Mouse (Mus musculus) MEL (cell line): ENCODE measurements around the gene Synpo2l. TPM values are rescaled to one million over a fixed set of nuclear protein-coding genes. Genes with fewer than 3 reads are reported as not detected.

Experiments used
- DNase-seq: peaks from one replicate; pipeline ENCODE4 v3.0.0; 2011; ENCODE audit warnings: low read depth, low spot score
- H3K27ac ChIP-seq: 2 replicates; pipeline ENCODE4 v1.5.1; 2012; ENCODE audit warnings: low read depth, mild to moderate bottlenecking, control low read depth, low read length, moderate library complexity; ENCODE audit not compliant: control insufficient read depth
- H3K27me3 ChIP-seq, 2 experiments: fragments of 150-350 bp in 1 of 2; sonication (generic) in 1 of 2; 2 replicates each; pipeline ENCODE4 v1.6.1; 2012; ENCODE audit warnings: low read length in 2 of 2, mild to moderate bottlenecking in 2 of 2, improper control_type of control experiment in 1 of 2, moderate library complexity in 1 of 2; ENCODE audit not compliant: insufficient read depth in 2 of 2, control insufficient read depth in 1 of 2
- H3K36me3 ChIP-seq, 2 experiments: 2 replicates each; pipeline ENCODE4 v1.6.1; 2012 to 2014; ENCODE audit warnings: low read length in 2 of 2, improper control_type of control experiment in 1 of 2, inconsistent platforms in 1 of 2, mild to moderate bottlenecking in 1 of 2; ENCODE audit not compliant: insufficient read depth in 2 of 2, control insufficient read depth in 1 of 2
- H3K4me1 ChIP-seq, 2 experiments: fragments of 150-350 bp in 1 of 2; sonication (generic) in 1 of 2; 2 replicates each; pipeline ENCODE4 v1.6.1; 2012; ENCODE audit warnings: low read length in 2 of 2, improper control_type of control experiment in 1 of 2, mild to moderate bottlenecking in 1 of 2; ENCODE audit not compliant: insufficient read depth in 2 of 2, control insufficient read depth in 1 of 2
- H3K4me3 ChIP-seq, 2 experiments: fragments of 150-350 bp in 1 of 2; sonication (generic) in 1 of 2; 2 replicates each; pipeline ENCODE4 v1.5.1; 2012; ENCODE audit warnings: low read depth in 2 of 2, low read length in 2 of 2, mild to moderate bottlenecking in 2 of 2, moderate library complexity in 2 of 2, control low read depth in 1 of 2, improper control_type of control experiment in 1 of 2; ENCODE audit not compliant: control insufficient read depth in 1 of 2, insufficient read depth in 1 of 2
- H3K79me2 ChIP-seq: 2 replicates; pipeline ENCODE4 v1.6.1; 2012; ENCODE audit warnings: mild to moderate bottlenecking, low read length, moderate library complexity; ENCODE audit not compliant: control insufficient read depth, poor library complexity, insufficient read depth
- H3K9ac ChIP-seq: 2 replicates; pipeline ENCODE4 v1.6.1; 2012; ENCODE audit warnings: low read depth, mild to moderate bottlenecking, control low read depth, low read length, moderate library complexity; ENCODE audit not compliant: control insufficient read depth, poor library complexity, severe bottlenecking
- H3K9me3 ChIP-seq: fragments of 150-350 bp; sonication (generic); replicated peaks from 2 replicates; pipeline ENCODE4 v1.6.1; 2012; ENCODE audit warnings: mild to moderate bottlenecking, low read length, improper control_type of control experiment, moderate library complexity; ENCODE audit not compliant: insufficient read depth
- BHLHE40 ChIP-seq: IDR thresholded peaks from 2 replicates; pipeline ENCODE4 v1.6.1; 2012; ENCODE audit warnings: low read depth, mild to moderate bottlenecking, inconsistent platforms, low read length, improper control_type of control experiment, borderline replicate concordance
- CHD1 ChIP-seq: IDR thresholded peaks from 2 replicates; pipeline ENCODE4 v1.6.1; 2012; ENCODE audit warnings: low read depth, mild to moderate bottlenecking, inconsistent platforms, low read length, improper control_type of control experiment
- CTCF ChIP-seq, 3 experiments: IDR thresholded peaks in 2 of 3; conservative IDR thresholded peaks in 1 of 3; 2 replicates each; pipeline ENCODE4 v1.5.1; 2011 to 2012; ENCODE audit warnings: low read length in 3 of 3, low read depth in 2 of 3, mild to moderate bottlenecking in 2 of 3, improper control_type of control experiment in 1 of 3, inconsistent platforms in 1 of 3, mixed read lengths in 1 of 3, moderate library complexity in 1 of 3; ENCODE audit not compliant: control insufficient read depth in 1 of 3, insufficient read depth in 1 of 3, poor library complexity in 1 of 3, severe bottlenecking in 1 of 3
- ELF1 ChIP-seq: IDR thresholded peaks from 2 replicates; pipeline ENCODE4 v1.6.1; 2014; ENCODE audit warnings: low read depth, mild to moderate bottlenecking, inconsistent platforms, low read length, improper control_type of control experiment, moderate library complexity
- EP300 ChIP-seq, 2 experiments: IDR thresholded peaks; 2 replicates each; pipeline ENCODE4 v1.6.1; 2011; ENCODE audit warnings: improper control_type of control experiment in 2 of 2, low read length in 2 of 2, low read depth in 1 of 2, mild to moderate bottlenecking in 1 of 2
- ETS1 ChIP-seq: IDR thresholded peaks from 2 replicates; pipeline ENCODE4 v1.6.1; 2012; ENCODE audit warnings: low read depth, mild to moderate bottlenecking, inconsistent platforms, low read length, improper control_type of control experiment, moderate library complexity
- HCFC1 ChIP-seq: IDR thresholded peaks from 2 replicates; pipeline ENCODE4 v1.6.1; 2012; ENCODE audit warnings: low read depth, mild to moderate bottlenecking, inconsistent platforms, low read length, improper control_type of control experiment, moderate library complexity
- JUND ChIP-seq: IDR thresholded peaks from 2 replicates; pipeline ENCODE4 v1.6.1; 2011; ENCODE audit warnings: low read depth, mild to moderate bottlenecking, improper control_type of control experiment, low read length
- MAZ ChIP-seq: IDR thresholded peaks from 2 replicates; pipeline ENCODE4 v1.6.1; 2012; ENCODE audit warnings: low read depth, mild to moderate bottlenecking, inconsistent platforms, low read length, improper control_type of control experiment
- MXI1 ChIP-seq: IDR thresholded peaks from 2 replicates; pipeline ENCODE4 v1.6.1; 2011; ENCODE audit warnings: mild to moderate bottlenecking, low read depth, low read length, improper control_type of control experiment
- MYB ChIP-seq: IDR thresholded peaks from 2 replicates; pipeline ENCODE4 v1.6.1; 2011; ENCODE audit warnings: mild to moderate bottlenecking, low read depth, low read length, improper control_type of control experiment
- MYC ChIP-seq: IDR thresholded peaks from 2 replicates; pipeline ENCODE4 v1.6.1; 2011; ENCODE audit warnings: low read depth, mild to moderate bottlenecking, low read length, improper control_type of control experiment, moderate library complexity
- NELFE ChIP-seq: IDR thresholded peaks from 2 replicates; pipeline ENCODE4 v1.6.1; 2011; ENCODE audit warnings: low read depth, low read length, improper control_type of control experiment
- NRF1 ChIP-seq: IDR thresholded peaks from 2 replicates; pipeline ENCODE4 v1.6.1; 2014; ENCODE audit warnings: low read depth, mild to moderate bottlenecking, inconsistent platforms, low read length, improper control_type of control experiment, moderate library complexity; ENCODE audit not compliant: poor library complexity, insufficient read depth, severe bottlenecking
- RAD21 ChIP-seq: IDR thresholded peaks from 2 replicates; pipeline ENCODE4 v1.6.1; 2011; ENCODE audit warnings: mild to moderate bottlenecking, low read depth, low read length, improper control_type of control experiment
- SIN3A ChIP-seq: IDR thresholded peaks from 2 replicates; pipeline ENCODE4 v1.6.1; 2012; ENCODE audit warnings: low read length, improper control_type of control experiment, inconsistent platforms
- SMC3 ChIP-seq: IDR thresholded peaks from 2 replicates; pipeline ENCODE4 v1.6.1; 2011; ENCODE audit warnings: low read depth, low read length, improper control_type of control experiment
- UBTF ChIP-seq: IDR thresholded peaks from 2 replicates; pipeline ENCODE4 v1.6.1; 2012; ENCODE audit warnings: low read depth, mild to moderate bottlenecking, inconsistent platforms, low read length, improper control_type of control experiment, moderate library complexity, borderline replicate concordance; ENCODE audit not compliant: insufficient read depth
- ZC3H11A ChIP-seq: IDR thresholded peaks from 2 replicates; pipeline ENCODE4 v1.6.1; 2012; ENCODE audit warnings: low read depth, mild to moderate bottlenecking, inconsistent platforms, low read length, improper control_type of control experiment
- polyA plus RNA-seq, 2 experiments: library from polyadenylated mRNA; stranded (reverse) in 1 of 2; unstranded in 1 of 2; fragments of >175 nt in 1 of 2; fragments of >200 nt in 1 of 2; gene quantifications; 2 replicates each; pipeline versions ENCODE4 v1.2.1 to v1.2.4; 2012; ENCODE audit warnings: low replicate concordance in 2 of 2, low read depth in 1 of 2; ENCODE audit not compliant: insufficient read length in 2 of 2, insufficient read depth in 1 of 2, missing spikeins in 1 of 2
- total RNA-seq: library from RNA; depleted of rRNA; stranded (reverse); fragments of 300-350 nt; gene quantifications from 2 replicates; pipeline ENCODE4 v1.2.3, GENCODE M21; 2012

Synpo2l gene
- total and polyA plus RNA-seq, 3 experiments, result 0.04 to 0.06 TPM; not detected in 1

DNA sequence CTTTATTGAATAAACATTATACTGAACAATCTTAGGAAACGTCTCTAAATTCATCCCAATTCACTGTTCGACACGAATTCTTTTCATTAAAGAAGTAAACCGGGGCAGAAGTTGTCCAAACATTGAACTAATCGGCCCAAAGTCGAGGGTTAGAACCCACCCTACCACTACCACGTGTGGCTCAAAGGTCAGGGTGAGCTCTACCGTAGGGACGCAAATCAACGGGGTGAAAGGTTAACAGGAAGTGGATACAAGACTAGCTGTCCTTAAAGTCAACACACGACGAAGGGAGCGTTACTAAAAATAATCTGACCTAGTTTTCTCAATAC is 5.5 kb upstream of the Synpo2l start (continued):
- no peak for TF ChIP-seq SMC3

DNA sequence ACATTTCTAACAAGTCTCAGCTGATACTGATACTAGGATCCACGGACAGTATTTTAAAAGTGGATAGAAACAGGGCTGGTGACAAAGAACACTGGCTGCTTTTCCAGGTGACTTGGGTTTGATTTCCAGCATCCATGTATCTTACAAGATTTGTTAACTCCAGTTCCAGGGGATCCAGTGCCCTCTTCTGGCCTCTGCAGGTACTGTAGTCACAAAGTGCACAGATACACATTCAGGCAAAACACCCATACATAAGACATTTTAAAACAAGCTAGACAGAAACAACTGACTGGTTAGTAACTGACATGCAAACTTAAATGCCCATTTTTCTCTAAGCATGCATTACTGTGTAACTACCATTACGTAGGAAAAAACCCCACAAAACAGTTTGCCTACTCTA is 4.8 kb upstream of the Synpo2l start:
- Histone ChIP-seq H3K4me3 (peak overlapping the region in 1 of 2 experiments; percentile 54; a peak in 1 of 4 replicates), H3K27ac (peak overlapping the region; percentile 59), H3K79me2 (peaks cover 17% of the 10 kb centered on the region), H3K36me3 (peaks cover 12 to 19% of the 10 kb centered on the region in 2 experiments), H3K9me3 (no peaks in the 10 kb centered on the region), H3K4me1 (peaks cover 8 to 11% of the 10 kb centered on the region in 2 experiments), H3K9ac (peak overlapping the region; percentile 77), H3K27me3 (no peaks in the 10 kb centered on the region)
- no peak for TF ChIP-seq BHLHE40
- TF ChIP-seq MYC, result peak; percentile 71; the same call in 1 of the 2 replicates
- TF ChIP-seq NELFE, result no peak
- peak; percentile 40 for TF ChIP-seq ZC3H11A
- 0 out of 2 replicates have a peak, but pooled peaks have one; percentile 19 for TF ChIP-seq MYB
- 0 out of 2 replicates have a peak, but pooled peaks have one; percentile 20 for TF ChIP-seq MXI1
- no peak for TF ChIP-seq UBTF
- TF ChIP-seq SMC3, result peak; percentile 70
- TF ChIP-seq ETS1, result 0 out of 2 replicates have a peak, but pooled peaks have one; percentile 39
- no peak for TF ChIP-seq NRF1
- TF ChIP-seq EP300 (IDR thresholded peaks at IDR 0.05; ENCODE audit: low read depth in 1 of 2, low read length in 2 of 2), result peak; percentile 8 to 15; a peak in 1 of 4 replicates
- TF ChIP-seq CHD1, result 0 out of 2 replicates have a peak, but pooled peaks have one; percentile 20
- TF ChIP-seq SIN3A, result peak; percentile 46; the same call in 1 of the 2 replicates
- TF ChIP-seq CTCF (IDR thresholded peaks at IDR 0.05 in 2 of 3, conservative IDR thresholded peaks at IDR 0.05 in 1 of 3; ENCODE audit: control insufficient read depth in 1 of 3, insufficient read depth in 1 of 3, low read depth in 2 of 3, low read length in 3 of 3, poor library complexity in 1 of 3, severe bottlenecking in 1 of 3), result peak; percentile 57 to 75 (median 74)
- 0 out of 2 replicates have a peak, but pooled peaks have one; percentile 35 for TF ChIP-seq HCFC1
- TF ChIP-seq ELF1, result 0 out of 2 replicates have a peak, but pooled peaks have one; percentile 12
- TF ChIP-seq JUND, result peak; percentile 54; the same call in 1 of the 2 replicates
- 0 out of 2 replicates have a peak, but pooled peaks have one; percentile 49 for TF ChIP-seq MAZ
- TF ChIP-seq RAD21, result peak; percentile 66
- DNase-seq, result peak; percentile 88
